7 mouse cellular contexts compared by ENCODE assay signal in genomic region chr16:25376720-25377373, GRCm38 (mm10).
A peak's percentile ranks its signal among the peaks of the same experiment; 100 is the strongest.
DNase-seq lines count a peak whose midpoint lies in the region; ATAC-seq and TF ChIP-seq lines count a peak whose summit lies in the region.

No protein-coding gene starts in this region.

- no peak overlapping the region for H3K27ac ChIP-seq in intestine, postnatal 0 days (ENCODE audit: low read depth, low read length)

- DNase-seq in adrenal gland, adult (ENCODE audit: inconsistent age in 2 of 2, low spot score in 1 of 2) = peak; percentile 43 to 88
- DNase-seq in cerebellum, postnatal 4 days (ENCODE audit: low spot score in 2 of 2) = peak; percentile 74 to 88
- DNase-seq in gastrocnemius, postnatal 10 days = peak; percentile 80
- peak; percentile 62 to 75 for DNase-seq in left cerebral cortex, postnatal 36 days (ENCODE audit: low spot score in 2 of 2)
- peak; percentile 80 for DNase-seq in naive thymus-derived CD4-positive, alpha-beta T cell, adult 2 months (ENCODE audit: low read depth)
- DNase-seq in spleen, postnatal 4 days (ENCODE audit: low spot score in 2 of 2) = peak; percentile 34 to 71

- no peak overlapping the region for H3K4me3 ChIP-seq in intestine, postnatal 0 days (ENCODE audit: low read depth, low read length)

- no peaks in the 10 kb centered on the region for H3K27me3 ChIP-seq in intestine, postnatal 0 days (replicated peaks; ENCODE audit: control insufficient read depth, insufficient read depth, low read length)

- no peaks in the 10 kb centered on the region for H3K9me3 ChIP-seq in intestine, postnatal 0 days (ENCODE audit: control insufficient read depth)

- WGBS in intestine, postnatal 0 days = 45% methylated on average over 14 of the region's 14 CpGs

- no peaks in the 10 kb centered on the region for H3K36me3 ChIP-seq in intestine, postnatal 0 days (ENCODE audit: control insufficient read depth, insufficient read depth)

- no peaks in the 10 kb centered on the region for H3K4me1 ChIP-seq in intestine, postnatal 0 days (replicated peaks; ENCODE audit: control insufficient read depth, insufficient read depth, low read length)

- ATAC-seq in intestine, postnatal 0 days = 0 out of 2 replicates have a peak, but pooled peaks have one; percentile 45

- TF ChIP-seq CTCF in intestine, postnatal 0 days (IDR thresholded peaks at IDR 0.05; ENCODE audit: low read depth) = peak; percentile 91

- intact Hi-C loops in left cerebral cortex, postnatal 36 days (cut with DNase I) = loop anchor here (5.0 kb wide), 1 partner anchor 580 kb away; no protein-coding TSS in a partner anchor

- no peak overlapping the region for H3K9ac ChIP-seq in intestine, postnatal 0 days (ENCODE audit: low read depth, low read length)

- no peak overlapping the region for H3K4me2 ChIP-seq in intestine, postnatal 0 days (replicated peaks; ENCODE audit: low read depth)
